Mouse (Mus musculus): ENCODE measurements at regions not wholly inside any gene's neighbourhood (a gene's known extent, or its start where the extent isn't known, plus 50 kb on each side); places are given as distances from the start of the nearest gene placed in this dataset.
"Not testable (repeated sequence)": the region's sequence is repeated elsewhere in the genome, so short reads cannot be mapped to it uniquely, and the experiment has no call there.

DNA sequence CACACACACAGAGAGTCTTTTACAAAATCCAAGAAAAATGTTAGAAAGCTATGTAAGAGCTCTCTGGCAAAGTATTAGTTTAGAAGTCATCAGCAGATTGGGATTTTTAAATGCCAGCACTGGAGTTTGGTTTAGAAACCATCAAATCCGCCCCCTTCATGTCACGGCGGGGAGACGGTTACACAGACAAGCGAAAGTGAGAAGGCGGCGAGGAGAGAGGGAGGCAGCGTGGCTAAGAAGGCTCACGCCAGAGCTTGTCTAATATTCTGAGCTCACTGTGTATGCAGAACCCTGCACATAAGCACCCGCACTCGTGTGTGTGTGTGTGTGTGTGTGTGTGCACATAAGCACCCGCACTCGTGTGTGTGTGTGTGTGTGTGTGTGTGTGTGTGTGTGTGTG, 248.6 kb downstream of the Diras2 start:
- DNase-seq: no peak

DNA sequence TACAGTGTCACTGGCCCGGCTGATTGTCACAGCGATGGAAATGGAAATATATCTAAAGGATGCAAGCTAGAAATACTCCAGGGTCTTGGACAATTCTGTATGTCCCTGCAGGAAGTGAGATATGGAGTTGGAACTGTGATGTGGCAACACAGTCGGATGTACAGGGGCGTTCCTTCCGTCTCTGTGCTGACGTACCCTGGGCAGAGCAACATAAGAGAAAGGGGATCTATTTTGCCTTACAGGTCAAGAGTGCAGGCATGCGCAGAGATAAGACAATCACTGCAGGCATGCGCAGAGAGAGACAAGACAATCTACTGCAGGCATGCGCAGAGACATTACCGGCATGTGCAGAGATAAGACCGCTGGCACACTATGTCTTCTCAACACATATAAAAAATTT, 247.6 kb downstream of the Diras2 start:
- no peak for DNase-seq

DNA sequence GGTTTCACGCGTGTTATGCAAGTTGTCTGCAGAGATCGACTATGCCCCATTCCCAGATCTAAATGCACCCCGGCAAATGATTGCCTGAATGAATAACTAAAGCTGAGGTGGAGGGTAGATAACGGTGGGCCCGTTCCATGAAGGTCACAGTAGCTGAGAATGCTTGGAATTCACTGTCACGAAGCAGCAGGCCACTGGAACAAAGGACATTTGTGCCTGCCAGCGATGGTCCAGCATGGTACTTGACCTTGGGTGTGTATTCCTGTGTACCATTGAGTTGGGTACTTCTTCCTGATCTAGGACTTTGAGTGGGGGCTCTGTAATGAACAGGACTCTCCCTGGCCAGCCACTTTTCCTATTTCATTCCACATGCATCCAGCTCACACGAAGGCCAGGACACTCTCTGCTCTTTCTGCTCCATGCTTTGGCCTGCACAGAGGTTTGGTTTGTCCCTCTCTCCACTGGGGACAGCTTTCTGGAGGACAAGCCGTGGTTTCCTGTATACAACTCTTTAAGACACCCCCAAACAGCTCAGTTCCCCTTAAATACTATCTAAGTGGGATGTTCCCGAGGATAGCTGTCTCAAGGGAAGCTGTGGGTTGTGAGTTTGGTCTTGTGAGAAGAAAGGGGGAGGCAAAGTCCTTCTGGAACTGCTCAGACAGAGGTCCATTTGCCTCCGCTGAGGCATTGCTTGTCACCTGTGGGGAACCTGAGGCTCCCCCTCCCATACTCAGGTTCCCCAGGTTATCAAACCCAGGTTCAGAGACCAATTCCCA, 246.9 kb downstream of the Diras2 start:
- no peak for DNase-seq

DNA sequence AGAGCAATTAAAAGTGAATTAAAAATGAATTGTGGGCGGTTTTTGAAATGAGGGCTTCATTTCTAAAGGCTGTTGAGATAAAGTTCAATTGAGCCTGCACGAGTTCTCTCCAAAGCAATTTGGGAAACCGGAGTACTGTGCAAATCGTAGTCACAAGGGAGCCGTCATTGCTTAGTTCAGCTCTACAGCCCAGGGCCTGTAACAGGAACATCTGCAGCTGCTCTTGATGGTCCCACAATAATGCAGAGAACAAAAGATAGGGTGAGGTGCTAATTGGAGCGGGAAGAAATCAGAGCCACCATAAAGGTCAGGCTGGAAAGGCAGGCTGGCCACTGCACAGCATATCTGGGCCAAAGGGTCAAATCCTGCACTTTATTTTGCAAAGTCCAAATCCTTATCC, 242.7 kb downstream of the Diras2 start:
- no peak for DNase-seq

DNA sequence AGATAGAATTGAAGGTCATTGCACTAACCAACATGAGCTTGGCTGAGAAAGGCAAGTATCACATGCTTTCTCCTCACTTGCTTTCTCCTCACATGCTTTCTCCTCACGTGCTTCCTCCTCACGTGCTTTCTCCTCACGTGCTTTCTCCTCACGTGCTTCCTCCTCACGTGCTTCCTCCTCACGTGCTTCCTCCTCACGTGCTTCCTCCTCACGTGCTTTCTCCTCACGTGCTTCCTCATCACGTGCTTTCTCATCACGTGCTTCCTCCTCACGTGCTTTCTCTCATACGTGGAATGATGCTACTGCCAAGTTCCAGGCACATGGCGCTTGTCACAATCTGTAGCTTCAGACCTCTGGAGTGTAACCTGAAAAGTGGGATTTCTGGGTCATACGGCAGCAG, 235.2 kb downstream of the Diras2 start:
- no peak for DNase-seq

DNA sequence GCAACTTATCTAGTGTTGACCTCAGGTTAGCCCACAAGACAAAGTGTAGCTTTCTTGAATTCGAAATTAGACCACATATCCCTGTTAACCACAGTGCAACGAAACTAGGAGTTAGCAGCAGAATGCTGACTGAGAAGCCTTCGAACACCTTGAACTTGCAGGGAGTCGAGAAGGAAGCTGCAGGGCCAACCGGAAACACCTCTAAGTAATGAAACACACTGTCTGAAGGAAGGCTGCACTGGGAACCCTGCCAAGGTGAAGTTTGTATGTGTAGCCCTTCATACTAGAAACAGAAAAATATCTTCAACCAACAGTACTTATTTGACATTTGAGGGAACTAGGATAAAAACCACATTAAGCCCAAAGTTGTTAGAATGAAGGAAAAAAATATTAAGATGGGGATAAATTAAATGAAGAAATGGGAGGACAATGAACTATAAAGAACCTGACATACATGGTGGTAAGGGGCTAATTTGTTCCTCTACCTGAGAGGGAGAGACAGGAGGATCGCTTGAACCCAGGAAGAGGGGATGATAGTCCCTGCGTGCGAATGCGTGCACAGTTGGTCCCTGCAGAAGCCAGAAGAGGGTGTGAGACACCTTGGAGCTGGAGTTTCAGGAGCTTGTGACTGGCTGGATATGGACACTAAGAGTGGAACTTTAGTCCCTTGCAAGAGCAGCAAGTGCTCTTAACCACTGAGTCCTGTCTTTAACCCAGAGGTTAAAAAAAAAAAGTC, 234.4 kb downstream of the Diras2 start:
- peak; percentile 21 for DNase-seq

GRCm38 (mm10) chr13:52297277-52297623, 233.8 kb downstream of the Diras2 start:
- DNase-seq: no peak

DNA sequence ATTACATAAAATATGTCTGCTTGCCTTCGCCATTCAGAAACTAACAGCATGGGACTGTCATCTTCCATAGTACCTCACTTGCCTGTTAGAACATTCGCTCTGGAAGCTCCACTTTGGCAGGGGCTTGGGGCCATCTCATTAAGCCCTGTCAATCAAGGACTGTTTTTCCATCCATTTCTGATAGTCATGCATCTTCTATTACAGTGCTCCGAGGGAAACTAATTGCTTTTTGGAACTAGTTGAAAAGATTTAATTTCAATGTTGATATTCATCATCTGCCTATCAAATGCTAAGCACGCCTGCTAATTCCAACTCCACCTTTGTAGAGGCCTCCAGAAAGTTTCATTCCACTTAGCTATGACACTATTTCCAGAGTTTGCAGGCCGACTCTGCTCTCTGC, 232.7 kb downstream of the Diras2 start:
- no peak for DNase-seq

GRCm38 (mm10) chr13:52305328-52305727, 225.8 kb downstream of the Diras2 start:
- not testable (repeated sequence) for DNase-seq

DNA sequence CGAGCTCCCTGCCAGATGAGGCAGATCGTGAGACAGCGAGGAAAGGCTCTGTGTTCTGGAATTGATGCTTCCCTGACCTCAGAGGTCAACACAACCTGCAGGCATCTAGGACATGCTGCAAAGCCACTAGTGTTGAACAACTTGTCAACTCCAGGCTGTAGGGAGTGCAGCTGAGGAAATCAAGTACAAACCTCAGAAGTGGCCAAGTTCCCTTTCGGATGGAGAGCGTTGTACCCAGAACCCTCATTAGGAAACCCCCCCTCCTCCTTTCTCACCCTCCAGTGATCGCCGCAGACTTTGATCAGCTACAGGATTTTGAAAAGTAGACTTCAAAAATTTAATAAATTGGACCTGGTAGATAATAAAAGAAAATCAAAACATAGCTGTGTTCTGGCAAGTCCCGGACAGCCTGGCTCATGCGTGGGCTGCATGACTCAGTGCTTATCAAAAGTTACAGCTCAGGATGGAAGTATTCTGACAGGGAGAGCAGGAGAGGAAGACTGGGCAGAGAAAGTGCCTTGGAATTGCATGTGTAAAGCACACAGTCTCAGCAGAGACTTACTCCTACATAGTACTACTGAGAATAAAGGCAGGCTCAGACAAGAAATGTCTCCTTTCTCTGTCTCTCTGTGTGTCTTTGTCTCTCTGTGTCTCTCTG, 224.2 kb downstream of the Diras2 start:
- no peak for DNase-seq

DNA sequence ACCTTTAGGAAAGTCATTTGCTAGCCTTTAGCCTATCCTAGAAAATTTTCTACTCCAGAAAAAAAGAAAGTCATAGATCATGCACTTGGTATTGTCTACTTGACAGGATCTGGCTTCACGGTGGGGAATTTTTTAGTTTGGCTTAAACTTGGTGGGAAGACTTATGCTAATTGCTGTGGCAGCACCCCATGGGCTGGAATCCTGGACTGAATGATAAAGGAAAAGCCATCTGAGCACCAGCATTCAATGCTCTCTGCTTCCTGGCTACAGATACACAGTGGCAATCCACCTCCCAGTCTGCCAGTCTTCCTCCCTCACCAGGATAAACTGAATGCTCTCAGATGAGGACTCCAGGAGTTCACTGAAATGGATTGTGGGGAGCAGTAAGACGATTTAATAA, 220.1 kb downstream of the Diras2 start:
- DNase-seq: no peak

- DNase-seq: no peak
Measured at GRCm38 (mm10) chr13:52318276-52318675, 212.8 kb downstream of the Diras2 start.

GRCm38 (mm10) chr13:52323691-52324090, 207.4 kb downstream of the Diras2 start:
- no peak for DNase-seq

DNA sequence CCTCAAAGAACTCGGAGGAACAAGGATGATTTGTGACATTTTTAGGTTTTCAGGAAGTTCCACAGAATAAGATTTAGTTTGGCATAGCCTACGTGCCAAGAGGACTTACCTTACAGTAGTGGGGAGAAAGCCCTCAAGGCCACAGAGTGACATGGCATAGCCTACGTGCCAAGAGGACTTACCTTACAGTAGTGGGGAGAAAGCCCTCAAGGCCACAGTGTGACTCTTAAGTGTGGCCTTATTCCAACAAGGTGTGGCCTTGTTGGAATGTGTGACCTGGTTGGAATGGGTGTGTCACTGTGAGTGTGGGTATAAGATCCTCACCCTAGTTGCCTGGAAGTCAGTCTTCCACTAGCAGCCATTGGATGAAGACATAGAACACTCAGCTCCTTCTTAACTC, 206.7 kb downstream of the Diras2 start:
- DNase-seq: not testable (repeated sequence)

- DNase-seq: not testable (repeated sequence)
Measured at GRCm38 (mm10) chr13:52325647-52326046, 205.4 kb downstream of the Diras2 start.

GRCm38 (mm10) chr13:52327734-52328133, 203.3 kb downstream of the Diras2 start:
- no peak for DNase-seq

- DNase-seq: no peak
Measured at GRCm38 (mm10) chr13:52328766-52329165, 202.3 kb downstream of the Diras2 start.

- peak; percentile 71 for DNase-seq
Measured at GRCm38 (mm10) chr13:52331068-52331467, 200.0 kb downstream of the Diras2 start.

DNA sequence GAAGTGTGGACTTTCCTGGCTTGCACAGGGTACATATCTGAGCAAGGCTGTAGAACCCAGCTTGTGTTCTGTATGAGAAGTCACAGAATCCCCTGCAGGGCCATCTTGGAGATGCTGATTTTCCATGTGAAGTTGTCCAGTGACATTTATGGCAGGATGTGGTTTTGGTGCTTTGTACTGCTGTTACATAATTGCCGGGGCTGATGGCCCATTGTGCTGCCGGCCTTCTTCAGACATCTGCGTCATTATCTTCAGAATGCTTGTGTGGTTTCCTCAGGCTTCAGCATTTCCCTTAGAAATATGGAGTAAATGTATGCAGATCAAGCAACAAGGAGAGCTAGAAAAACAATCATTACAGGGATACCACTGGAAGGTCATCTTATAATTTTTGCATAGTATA, 196.1 kb downstream of the Diras2 start:
- no peak for DNase-seq

- no peak for DNase-seq
Measured at GRCm38 (mm10) chr13:52337936-52338335, 193.1 kb downstream of the Diras2 start.

DNA sequence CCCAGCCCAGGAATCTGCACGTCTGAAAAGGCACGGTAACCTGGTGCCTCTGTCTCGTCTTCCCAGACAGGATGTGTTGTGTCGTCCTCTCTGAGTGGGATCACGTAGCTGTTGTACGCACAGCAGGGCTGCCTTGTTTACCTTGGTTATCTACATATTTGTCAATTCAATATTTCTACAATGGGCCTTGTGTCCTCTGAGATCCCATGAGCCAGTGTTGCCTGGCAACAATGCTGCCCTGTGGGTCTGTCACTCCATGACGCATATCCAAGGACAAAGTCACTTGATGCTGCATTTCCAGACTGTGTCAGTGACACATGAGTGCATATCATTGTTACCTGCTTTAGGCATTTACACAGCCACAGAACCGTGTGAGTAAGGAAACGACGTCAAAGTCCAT, 191.9 kb downstream of the Diras2 start:
- DNase-seq: no peak

DNA sequence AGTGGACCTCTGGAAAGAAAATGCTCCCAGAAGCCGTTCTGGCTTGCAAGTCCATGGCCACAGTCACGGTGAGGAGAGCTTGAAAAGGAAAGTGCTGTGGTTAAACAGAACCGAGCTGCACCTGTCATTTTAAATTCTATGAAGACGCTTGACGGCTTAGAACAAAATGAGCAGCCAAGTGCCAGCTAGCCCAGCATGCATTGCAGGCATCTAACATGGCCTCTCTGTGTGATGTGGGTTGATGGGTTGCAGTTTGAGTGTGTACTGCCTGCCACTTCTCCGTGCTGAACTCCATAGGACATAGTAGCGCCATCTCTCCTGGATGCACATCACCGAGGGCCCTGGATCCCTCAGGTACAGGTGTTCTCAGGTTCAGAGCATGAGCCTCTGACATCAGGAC, 189.1 kb downstream of the Diras2 start:
- no peak for DNase-seq

- DNase-seq: no peak
Measured at GRCm38 (mm10) chr13:52344383-52344782, 186.7 kb downstream of the Diras2 start.

GRCm38 (mm10) chr13:52344853-52345252, 186.2 kb downstream of the Diras2 start:
- DNase-seq: no peak

All from cerebellum, adult 11 months (tissue).